Mouse (Mus musculus) erythroblast, embryonic 14.5 days (primary cell): ENCODE results near the gene Grtp1. TPM values are rescaled to one million over a fixed set of nuclear protein-coding genes. Genes with fewer than 3 reads are reported as not detected.

Experiments
- H3K27me3 ChIP-seq: 2 replicates; pipeline ENCODE4 v1.6.1; 2012; ENCODE audit warnings: inconsistent platforms; ENCODE audit not compliant: control insufficient read depth
- H3K36me3 ChIP-seq: 2 replicates; pipeline ENCODE4 v1.6.1; 2012; ENCODE audit warnings: mild to moderate bottlenecking, inconsistent platforms; ENCODE audit not compliant: control insufficient read depth
- H3K4me1 ChIP-seq: 2 replicates; pipeline ENCODE4 v1.6.1; 2012; ENCODE audit warnings: inconsistent platforms; ENCODE audit not compliant: control insufficient read depth
- H3K4me3 ChIP-seq: replicated peaks from 2 replicates; pipeline ENCODE3; 2012; ENCODE audit warnings: moderate library complexity, mild to moderate bottlenecking, inconsistent platforms
- H3K9me3 ChIP-seq: 2 replicates; pipeline ENCODE4 v1.6.1; 2012; ENCODE audit warnings: low read length, inconsistent platforms, mixed read lengths; ENCODE audit not compliant: control insufficient read depth
- GATA1 ChIP-seq: IDR thresholded peaks from 2 replicates; pipeline ENCODE4 v1.6.1; 2012; ENCODE audit warnings: low read length, inconsistent platforms, mixed read lengths
- TAL1 ChIP-seq: IDR thresholded peaks from 3 replicates; pipeline ENCODE4 v1.6.1; 2012; ENCODE audit warnings: low read length, inconsistent platforms, mixed read lengths
- polyA plus RNA-seq: library from polyadenylated mRNA; stranded (reverse); fragments of >175 nt; gene quantifications from 2 replicates; pipeline ENCODE4 v1.2.3, GENCODE M21; 2012

The Grtp1 gene
- polyA plus RNA-seq, 1 experiment = 1.5 TPM

DNA sequence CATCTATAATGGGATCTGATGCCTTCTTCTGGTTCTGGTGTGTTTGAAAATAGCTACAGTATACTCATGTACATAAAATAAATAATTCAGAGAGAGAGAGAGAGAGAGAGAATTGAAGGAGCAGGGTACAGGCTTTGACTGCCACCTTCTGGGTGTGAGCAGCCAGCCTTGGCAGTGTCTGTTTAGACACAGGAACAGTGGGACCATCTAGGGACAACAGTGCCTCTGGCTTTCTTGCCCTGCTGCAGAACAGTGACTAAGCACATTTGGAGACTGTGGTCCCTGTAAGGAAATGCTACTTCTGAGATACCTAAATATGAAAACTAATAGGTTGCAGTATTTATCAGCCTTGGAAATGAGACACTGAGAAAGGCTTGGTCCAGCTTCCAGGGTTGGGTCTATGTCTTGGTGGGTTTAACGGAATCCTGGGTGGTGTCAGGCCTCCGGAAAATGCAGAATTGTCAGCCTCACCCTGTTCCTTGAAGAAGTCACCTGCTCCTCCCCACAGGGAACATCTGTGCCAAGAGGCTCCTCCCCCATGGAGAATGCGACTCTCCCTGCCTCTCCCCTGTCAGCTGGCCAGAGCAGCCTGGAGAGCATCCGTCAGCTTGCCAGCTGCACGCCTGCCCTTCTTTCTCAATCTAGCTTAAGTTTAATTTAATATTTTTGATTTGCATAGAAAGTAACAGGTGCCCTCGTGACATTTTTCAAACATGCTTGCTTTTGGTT is 8.4 kb upstream of the Grtp1 start:
- TF ChIP-seq TAL1 (no peak), GATA1 (no peak)
- Histone ChIP-seq H3K27me3 (peaks cover 3% of the 10 kb centered on the region), H3K4me1 (peaks cover 78% of the 10 kb centered on the region), H3K9me3 (peaks cover 5% of the 10 kb centered on the region), H3K4me3 (peak overlapping the region; percentile 27), H3K36me3 (peaks cover 31% of the 10 kb centered on the region)

DNA sequence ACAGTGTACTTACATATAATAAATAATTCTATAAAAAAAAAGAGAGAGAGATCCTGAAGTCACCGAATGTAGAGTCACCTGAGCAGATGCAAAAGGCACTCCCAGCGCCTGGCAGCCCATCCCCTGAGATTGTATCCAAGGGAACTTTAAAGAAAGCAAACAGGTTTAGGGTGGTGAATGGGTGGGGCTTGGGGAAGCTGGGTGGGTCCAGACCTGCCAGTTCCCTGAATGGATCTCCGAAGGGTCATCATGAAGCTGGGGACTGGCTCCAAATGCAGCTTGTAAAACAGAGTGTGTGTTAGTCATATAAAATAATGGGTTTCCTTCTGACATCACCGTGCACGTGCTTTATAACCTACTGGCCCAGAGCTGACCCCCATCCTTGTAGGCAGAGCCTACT is 5.9 kb upstream of the Grtp1 start:
- Histone ChIP-seq H3K9me3 (peaks cover 5% of the 10 kb centered on the region), H3K4me1 (peaks cover 91% of the 10 kb centered on the region), H3K36me3 (peaks cover 48% of the 10 kb centered on the region), H3K4me3 (peak overlapping the region; percentile 14), H3K27me3 (no peaks in the 10 kb centered on the region)
- TF ChIP-seq GATA1 (no peak), TAL1 (no peak)

DNA sequence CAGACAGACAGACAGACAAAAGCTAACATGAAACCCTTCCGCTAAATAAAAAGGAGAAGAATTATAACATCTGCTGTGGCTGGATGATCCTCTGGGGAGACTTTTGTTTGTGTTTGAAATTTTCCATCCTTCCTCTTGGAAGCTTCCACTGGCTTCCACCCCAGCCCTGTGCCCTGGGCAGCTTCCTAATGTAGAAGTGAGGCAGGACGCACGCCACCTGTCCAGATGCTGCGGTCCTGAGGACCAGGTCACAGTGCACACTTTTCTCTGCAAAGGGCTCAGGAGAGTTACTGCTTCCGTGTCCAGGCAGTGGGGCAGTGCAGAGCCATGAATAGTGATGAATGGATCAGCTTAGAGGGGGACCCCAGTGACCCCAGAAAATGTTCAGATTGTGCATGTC is 4.9 kb upstream of the Grtp1 start:
- Histone ChIP-seq H3K4me3 (peak overlapping the region; percentile 54), H3K27me3 (peaks cover 3% of the 10 kb centered on the region; the same call in 1 of the 2 replicates), H3K36me3 (peaks cover 48% of the 10 kb centered on the region), H3K9me3 (peaks cover 5% of the 10 kb centered on the region), H3K4me1 (peaks cover 92% of the 10 kb centered on the region)
- TF ChIP-seq TAL1 (no peak), GATA1 (no peak)

DNA sequence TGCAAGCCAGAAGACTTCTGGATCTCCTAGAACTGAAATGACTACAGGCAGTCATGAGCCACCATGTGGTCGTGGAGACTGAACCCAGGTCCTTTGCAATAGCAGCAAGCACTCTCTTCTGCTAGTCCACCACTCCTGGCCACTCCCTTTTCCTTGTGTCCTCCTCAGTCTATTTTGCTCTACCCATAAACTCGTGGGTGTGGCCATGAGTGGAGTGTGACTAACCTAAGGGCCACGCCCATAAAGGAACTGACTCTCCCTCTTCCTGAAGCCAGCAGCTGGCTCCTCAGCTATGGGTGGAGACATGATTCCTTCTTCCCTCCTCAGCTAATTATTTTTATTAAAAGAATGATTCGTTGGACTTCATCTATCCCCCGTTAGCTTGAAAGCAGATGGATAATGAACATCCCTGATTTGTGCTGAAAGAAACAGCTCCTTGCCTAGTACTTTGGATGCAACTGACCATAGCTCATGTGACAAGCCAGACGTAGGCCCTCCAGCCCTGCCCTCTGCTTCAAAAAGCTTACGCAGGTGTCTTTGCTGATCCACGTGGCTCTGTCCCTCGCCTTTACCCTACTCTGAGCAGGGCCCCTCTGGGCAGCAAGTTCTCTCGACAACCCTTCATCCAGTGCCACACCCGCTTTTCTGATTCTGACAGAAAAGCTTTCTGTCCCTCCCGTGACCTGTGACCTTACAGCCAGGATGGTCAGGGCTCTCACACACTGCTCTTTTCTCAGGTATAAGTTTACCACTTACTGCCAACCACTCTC is 4.1 kb upstream of the Grtp1 start:
- Histone ChIP-seq H3K4me1 (peaks cover 95% of the 10 kb centered on the region), H3K36me3 (peaks cover 48% of the 10 kb centered on the region), H3K27me3 (peaks cover 11% of the 10 kb centered on the region), H3K4me3 (peak overlapping the region; percentile 54), H3K9me3 (peaks cover 5% of the 10 kb centered on the region)
- TF ChIP-seq TAL1 (no peak), GATA1 (no peak)

DNA sequence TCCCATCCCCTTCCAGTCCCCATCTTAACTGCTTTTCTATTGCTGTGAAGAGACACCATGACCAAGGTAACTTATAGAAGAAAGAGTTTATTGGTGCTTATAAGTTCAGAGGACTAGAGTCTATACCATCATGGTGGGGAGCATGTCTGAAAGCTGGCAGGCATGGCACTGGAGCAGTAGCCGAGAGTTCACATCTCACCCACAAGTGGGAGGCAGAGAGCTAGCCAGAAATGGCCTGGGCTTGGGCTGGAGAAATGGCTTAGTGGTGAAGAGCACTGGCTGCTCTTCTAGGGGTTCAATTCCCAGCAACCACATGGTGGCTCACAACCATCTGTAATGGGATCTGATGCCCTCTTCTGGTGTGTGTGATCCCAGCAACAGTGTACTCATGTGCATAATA is 3.1 kb upstream of the Grtp1 start:
- TF ChIP-seq GATA1 = no peak
- no peak for TF ChIP-seq TAL1
- H3K4me3 ChIP-seq = peak overlapping the region; percentile 90
- H3K4me1 ChIP-seq = peaks cover 90% of the 10 kb centered on the region
- H3K27me3 ChIP-seq = peaks cover 11% of the 10 kb centered on the region
- peaks cover 50% of the 10 kb centered on the region for H3K36me3 ChIP-seq
- H3K9me3 ChIP-seq = peaks cover 5% of the 10 kb centered on the region

DNA sequence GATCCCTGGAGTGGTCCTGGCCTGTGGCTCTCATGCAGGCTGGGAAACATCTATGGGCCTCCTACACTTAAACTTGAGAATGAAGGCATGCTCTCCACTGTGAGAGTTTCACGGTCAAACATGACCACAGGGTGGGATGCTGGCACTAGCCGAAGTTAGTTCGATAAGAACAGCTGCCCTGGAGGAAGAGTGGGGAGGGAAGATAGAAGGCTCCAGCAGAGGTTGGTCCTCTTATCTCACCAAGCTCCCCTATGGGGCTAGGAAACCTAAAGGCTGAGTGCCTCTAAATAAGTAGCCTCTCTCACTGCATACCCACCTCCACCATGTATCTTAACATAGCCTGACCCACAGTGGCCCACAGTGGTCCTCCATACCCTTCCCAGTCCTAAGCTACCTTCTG is 2.4 kb upstream of the Grtp1 start:
- Histone ChIP-seq H3K4me1 (peaks cover 86% of the 10 kb centered on the region), H3K36me3 (peaks cover 48% of the 10 kb centered on the region)

DNA sequence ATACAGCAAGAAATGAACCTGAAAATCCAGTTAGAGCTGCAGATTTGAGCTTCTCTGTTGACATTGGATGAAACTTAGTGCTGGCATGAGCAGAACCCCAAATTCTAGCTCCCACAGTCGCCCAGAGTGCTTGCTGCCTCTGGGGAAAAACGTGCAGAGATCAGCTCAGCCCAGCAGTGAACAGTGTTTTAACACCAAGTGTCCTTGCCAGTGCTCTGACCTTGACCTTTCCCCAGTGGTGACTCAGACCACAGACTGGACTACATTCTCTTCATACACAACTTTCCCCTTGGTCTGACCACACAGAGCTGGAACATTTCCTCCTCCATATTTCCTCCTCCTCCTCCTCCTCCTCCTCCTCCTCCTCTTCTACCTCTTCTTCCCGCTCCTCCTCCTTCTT is 1.6 kb upstream of the Grtp1 start:
- H3K4me1 ChIP-seq = peaks cover 78% of the 10 kb centered on the region

More for the DNA sequence above, 2.4 kb upstream of the Grtp1 start:
- peak overlapping the region; percentile 90 for H3K4me3 ChIP-seq
- H3K27me3 ChIP-seq = peaks cover 11% of the 10 kb centered on the region
- peaks cover 5% of the 10 kb centered on the region for H3K9me3 ChIP-seq
- TF ChIP-seq TAL1 = peak; percentile 91
- TF ChIP-seq GATA1 = peak; percentile 83

DNA sequence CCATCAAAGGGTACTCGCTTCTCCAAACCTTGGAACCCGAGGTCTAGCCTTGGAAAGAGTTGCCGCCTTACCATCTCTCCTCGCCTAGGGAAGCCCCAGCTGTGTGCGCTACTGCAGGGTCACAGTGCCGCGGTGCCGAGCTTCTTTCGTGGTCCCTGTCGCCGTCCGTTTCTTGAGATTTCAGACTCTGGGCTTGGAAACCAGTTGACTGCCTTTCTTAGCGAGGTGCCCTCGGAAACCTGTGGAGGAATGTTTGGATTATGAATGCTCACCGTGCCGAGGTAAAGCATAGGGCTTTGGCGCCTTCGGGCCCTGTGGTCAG is 554 bp upstream of the Grtp1 start:
- H3K9me3 ChIP-seq = peaks cover 5% of the 10 kb centered on the region
- H3K27me3 ChIP-seq = peaks cover 11% of the 10 kb centered on the region
- no peak for TF ChIP-seq TAL1
- TF ChIP-seq GATA1 = no peak
- H3K4me1 ChIP-seq = peaks cover 74% of the 10 kb centered on the region
- peaks cover 47% of the 10 kb centered on the region for H3K36me3 ChIP-seq
- peak overlapping the region; percentile 90 for H3K4me3 ChIP-seq

More for the DNA sequence above, 1.6 kb upstream of the Grtp1 start:
- Histone ChIP-seq H3K36me3 (peaks cover 44% of the 10 kb centered on the region), H3K9me3 (peaks cover 5% of the 10 kb centered on the region), H3K4me3 (peak overlapping the region; percentile 90), H3K27me3 (peaks cover 11% of the 10 kb centered on the region)
- TF ChIP-seq GATA1 (no peak), TAL1 (no peak)

DNA sequence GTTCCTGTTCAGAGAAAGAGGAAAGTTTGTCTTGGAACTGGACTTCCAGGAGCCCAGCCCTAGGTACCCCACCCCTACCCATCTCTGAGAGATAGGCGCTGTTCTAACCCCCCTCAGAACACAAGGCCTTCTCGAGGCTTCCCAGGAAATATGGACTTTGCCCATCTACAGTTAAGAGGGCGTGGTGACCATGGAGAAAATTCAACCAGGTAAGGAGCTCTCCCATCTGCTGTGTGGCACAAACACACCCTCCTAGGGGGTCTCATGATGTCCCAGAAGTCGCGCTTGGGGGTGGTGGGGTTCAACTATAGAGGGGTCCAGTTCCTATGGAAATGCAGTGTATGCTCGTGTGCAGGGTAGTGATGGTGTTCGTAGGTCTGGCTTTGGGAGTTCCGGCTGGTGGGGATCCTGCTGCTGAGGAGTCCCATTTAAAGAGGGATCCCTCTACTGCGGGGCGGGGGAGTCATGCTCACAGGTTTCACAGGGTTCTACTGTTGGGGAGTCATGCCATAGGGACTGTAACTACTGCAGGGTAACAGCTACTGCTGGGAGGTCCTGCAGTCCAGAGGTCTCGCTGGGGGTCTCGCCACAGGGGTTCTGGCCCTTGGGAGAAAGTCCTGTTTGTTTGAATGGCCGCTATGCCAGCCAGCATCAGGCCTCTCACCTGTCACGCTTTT is 897 bp downstream of the Grtp1 start:
- peak overlapping the region; percentile 90 for H3K4me3 ChIP-seq
- TF ChIP-seq TAL1 (no peak), GATA1 (no peak)
- H3K9me3 ChIP-seq = peaks cover 5% of the 10 kb centered on the region
- peaks cover 64% of the 10 kb centered on the region for H3K4me1 ChIP-seq
- H3K36me3 ChIP-seq = peaks cover 32% of the 10 kb centered on the region
- peaks cover 11% of the 10 kb centered on the region for H3K27me3 ChIP-seq
